Mouse (Mus musculus) embryonic stem cell, embryonic (primary cell): ENCODE measurements around the gene AI182371.

Experiments used
- CTCF ChIA-PET, 4 experiments: fragments of 300-600 bp in 2 of 4; fragments of 350-600 bp in 2 of 4; sonication (Branson Sonifier 250); formaldehyde crosslinking; loops; one replicate each; lab custom pipeline; 2022; ENCODE audit warnings: inconsistent platforms in 2 of 4; lab: Charles Lee
- POLR2A ChIA-PET, 4 experiments: fragments of 300-600 bp in 2 of 4; fragments of 350-600 bp in 2 of 4; sonication (Branson Sonifier 250); formaldehyde crosslinking; loops; one replicate each; lab custom pipeline; 2022; ENCODE audit warnings: antibody characterized with exemption in 4 of 4, inconsistent platforms in 1 of 4; lab: Charles Lee

The AI182371 gene

DNA sequence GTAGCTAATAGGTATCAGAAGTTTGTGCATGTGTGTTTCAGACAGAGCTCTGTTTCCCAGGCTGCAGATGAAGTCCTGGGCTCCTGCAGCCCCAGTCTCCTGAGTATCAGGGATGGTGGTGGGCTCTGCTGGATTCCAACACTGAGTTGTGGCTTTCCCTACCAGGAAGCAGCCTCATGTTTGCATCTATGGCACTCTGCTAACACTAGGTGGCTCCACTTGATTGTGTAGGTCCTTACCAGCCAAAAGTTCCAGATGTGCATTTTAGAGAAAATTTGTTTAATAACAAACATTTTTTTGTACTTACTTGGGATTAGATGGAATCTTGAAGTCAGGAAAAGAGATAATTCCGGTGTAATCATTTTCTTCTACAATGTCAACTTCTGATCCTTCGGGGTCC lies 56.4 kb downstream of the AI182371 start:
- CTCF ChIA-PET, result interaction anchor here in 3 of 4 experiments (0.6 to 2.3 kb wide), 5 partner anchors 10 to 203 kb away, joined by 3 to 8 read pairs (median 3); partner anchors contain the start of gene Cntrl (in 1 of the 3)
- POLR2A ChIA-PET, result interaction anchor here in 3 of 4 experiments (1.2 to 2.3 kb wide), 4 partner anchors 21 to 64 kb away, joined by 3 to 12 read pairs (median 6); partner anchors contain the start of gene Cntrl (in 2 of the 3)

DNA sequence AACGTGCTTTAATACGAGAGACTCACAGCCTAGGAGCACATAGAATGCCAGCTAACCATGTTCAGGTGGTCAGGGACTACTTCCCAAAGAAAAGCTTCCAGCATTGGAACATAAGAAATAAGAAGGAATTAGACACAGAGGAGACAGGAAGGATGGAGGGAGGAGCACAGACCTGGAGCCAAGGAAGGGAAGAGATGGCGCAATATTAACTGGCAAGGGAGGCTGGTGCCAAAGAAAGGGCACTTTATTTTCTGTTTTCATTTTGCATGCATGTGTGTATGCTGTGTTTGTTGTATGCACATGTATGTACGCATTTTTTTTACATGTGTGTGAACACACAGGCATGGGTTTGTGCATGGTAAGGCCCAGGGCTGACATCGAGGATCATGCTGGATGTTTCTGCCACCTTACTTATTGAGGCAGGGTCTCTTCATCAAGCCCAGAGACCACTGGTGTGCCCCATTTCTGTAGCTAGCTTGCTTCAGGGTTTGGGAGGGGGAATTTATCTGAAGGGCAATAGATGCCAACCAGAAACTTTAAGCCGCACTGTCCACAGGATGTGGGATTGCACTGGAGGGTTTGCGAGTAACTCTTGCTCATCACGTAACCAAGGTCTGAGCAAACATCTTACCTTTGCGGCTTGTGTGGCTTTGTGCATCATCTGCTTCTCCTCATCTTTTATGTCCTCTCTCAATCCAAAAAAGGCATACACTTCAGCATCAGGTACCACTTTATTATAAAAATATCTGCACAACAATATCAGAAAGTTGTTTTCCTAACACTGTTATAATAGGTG lies 62.6 kb downstream of the AI182371 start:
- ChIA-PET CTCF (interaction anchor here in 1 of 4 experiments (0.9 kb wide), 1 partner anchor 12 kb away, joined by 3 read pairs; no protein-coding TSS in a partner anchor), POLR2A (no interaction called here)
